Mouse (Mus musculus): Measurements from ENCODE around the gene Ttyh3.

Ttyh3 gene

DNA sequence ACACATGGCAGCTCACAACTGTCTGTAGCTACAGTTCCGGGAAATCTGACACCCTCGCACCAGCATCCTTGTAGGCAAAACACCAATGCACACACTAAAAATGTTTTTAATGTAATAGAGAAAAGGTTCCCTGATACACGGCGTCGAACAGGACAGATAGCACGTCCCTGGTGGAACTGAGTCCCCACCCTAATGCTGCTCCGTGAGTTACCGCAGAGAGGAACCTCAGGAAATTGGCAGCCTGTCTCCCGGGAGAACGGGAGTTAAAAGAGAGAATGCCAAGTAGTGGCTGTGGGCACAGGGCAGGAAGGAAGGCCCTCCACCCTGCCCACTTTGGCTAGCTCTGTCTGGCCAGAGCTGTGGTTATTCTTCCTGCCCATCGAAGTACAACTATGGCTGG, 2.4 kb upstream of the Ttyh3 start:
- no peak for DNase-seq (ENCODE audit: low spot score)

DNA sequence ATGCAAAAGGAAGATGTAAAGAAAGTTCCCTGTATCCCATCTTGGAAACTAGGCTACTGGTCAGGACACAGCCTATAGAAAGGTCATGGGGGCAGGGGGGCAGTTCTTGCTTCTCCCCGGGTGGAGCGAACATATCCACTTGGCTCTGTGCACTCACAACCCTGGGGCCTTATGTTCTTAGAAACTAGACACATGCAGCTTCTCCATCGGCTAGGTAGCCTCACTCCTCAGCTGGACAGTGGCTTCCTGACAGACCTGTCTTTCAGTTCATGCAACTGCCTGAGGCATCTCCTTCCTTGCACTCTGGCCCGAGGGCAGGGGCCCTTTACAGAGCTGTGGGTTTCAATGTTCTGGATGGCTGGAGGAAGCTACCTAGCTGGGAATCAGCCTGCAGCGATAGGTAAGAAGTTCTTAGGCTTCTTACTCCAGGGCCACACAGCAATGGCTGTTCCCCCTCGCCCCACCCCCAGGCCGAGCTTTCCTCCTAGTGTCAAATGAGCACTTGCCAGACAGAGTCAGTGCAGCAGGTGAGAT, 1.1 kb upstream of the Ttyh3 start:
- no peak for DNase-seq (ENCODE audit: low spot score)

DNA sequence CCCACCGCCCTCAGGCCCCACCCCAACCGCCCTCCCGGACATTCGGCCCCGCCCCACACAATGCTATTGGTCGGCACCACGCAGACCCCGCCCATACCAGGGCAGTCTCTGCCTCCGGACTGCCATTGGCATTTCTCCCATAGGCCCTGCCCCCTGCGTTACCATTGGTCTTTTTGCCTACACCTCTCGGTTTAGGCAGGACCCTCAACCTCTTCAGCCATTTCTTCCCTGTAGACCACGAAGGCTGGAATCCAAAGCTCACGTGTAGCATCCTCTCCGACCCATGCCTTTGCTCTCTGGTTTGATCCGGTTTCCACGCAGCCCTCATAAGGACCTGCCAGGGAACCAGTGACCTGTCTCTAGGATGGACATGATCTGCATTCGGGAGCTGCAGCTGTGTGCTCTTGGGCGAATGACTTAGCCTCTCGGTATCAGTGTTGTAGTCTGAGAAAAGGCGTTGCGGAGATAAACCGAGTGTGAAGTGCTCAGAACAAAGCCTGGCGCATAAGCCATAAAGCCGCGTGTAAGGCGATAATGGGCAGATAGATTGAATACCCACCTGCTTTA, 353 bp upstream of the Ttyh3 start:
- peak; percentile 98 for DNase-seq (ENCODE audit: low spot score)

- peak; percentile 40 for DNase-seq (ENCODE audit: low spot score)
Observed at GRCm38 (mm10) chr5:140647821-140648518, 861 bp downstream of the Ttyh3 start.

GRCm38 (mm10) chr5:140647031-140647760, 1.6 kb downstream of the Ttyh3 start:
- DNase-seq (ENCODE audit: low spot score) = peak; percentile 30

DNA sequence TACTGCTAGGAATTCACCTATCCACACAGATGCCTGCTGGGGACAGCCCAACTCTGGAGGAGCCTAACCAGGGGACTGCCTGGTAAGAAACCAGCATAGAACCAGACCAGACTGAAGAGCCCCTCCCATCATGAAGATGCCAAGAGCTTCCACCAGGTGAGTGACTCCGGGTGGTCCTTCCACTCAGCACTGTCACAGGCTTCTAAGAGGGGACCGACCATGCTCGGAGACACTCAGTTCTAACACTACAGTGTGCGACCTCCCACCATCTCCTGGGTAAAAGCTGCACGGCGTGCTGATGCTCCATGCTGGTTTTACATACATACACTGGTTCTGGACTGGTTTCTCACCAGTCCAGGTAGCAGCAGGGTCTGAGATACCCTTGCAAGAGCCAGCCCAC, 2.7 kb downstream of the Ttyh3 start:
- no peak for DNase-seq (ENCODE audit: low spot score)

- no peak for DNase-seq (ENCODE audit: low spot score)
Observed at GRCm38 (mm10) chr5:140645454-140645853, 3.4 kb downstream of the Ttyh3 start.

GRCm38 (mm10) chr5:140644702-140645201, 4.1 kb downstream of the Ttyh3 start:
- DNase-seq (ENCODE audit: low spot score) = no peak

DNA sequence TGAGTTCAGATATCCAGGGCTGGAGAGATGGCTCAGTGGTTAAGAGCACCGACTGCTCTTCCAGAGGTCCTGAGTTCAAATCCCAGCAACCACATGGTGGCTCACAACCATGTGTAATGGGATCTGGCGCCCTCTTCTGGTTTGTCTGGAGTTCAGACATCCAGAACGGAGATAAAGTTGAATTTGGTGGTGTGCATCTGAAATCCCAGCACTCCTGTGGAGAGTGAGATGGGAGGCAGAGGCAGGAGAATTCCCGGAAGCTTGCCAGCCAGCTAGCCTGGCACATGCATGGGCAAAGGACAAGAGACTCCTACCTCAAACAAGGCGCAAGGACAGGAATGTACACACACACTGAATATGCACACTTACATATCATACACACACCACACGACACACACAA, 4.6 kb downstream of the Ttyh3 start:
- DNase-seq (ENCODE audit: low spot score) = no peak

GRCm38 (mm10) chr5:140642076-140642475, 6.8 kb downstream of the Ttyh3 start:
- no peak for DNase-seq (ENCODE audit: low spot score)

DNA sequence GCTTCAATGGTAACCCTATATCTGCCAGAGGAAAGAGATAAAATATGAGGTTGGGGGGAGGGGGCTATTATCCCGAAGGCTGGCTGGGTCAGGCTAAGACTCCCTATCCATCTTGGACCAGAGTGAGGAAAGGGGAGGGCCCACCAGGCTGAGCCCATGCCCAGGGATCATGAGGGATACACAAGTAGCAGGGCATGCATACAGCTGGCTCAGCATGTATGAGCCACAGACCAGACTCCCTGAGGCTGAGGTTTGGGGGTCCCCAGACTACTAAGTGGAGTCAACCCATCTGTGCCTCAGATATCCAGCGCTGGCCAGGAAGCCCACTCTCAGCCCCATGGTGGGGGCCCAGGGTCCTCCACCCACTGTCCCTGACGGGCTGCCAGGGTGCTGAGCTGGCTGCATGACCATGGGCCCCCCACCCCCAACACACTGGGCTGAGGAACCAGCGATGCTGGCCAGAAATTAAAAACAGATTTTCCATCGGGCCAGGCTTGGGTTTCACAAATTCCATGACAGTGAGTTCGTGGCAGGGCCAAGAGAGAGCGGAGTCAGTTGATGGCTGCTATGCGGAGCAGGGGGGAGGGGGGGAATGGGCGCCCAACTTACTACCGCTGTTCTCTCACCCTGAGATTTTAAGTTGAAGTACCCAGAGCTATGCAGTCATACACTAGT, 7.4 kb downstream of the Ttyh3 start:
- DNase-seq (ENCODE audit: low spot score) = no peak

DNA sequence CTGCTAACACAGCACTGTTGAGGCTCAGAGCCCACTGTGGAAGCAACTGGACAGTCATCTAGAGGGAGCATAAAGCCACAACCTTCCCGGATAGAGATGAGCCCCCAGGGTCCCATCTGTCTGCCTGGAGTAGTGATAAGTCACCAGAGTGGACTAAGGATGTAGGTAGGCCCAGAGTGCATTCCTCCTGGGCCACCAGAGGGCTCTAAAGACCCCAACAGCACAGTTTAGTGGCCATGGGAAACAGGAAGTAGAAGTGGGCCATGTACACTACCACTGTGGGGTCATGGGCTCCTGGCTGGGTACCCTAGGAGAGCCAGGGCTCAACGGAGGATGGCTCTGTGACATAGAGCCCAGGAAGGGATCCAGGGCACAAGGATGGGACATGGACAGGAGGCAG, 8.0 kb downstream of the Ttyh3 start:
- DNase-seq (ENCODE audit: low spot score) = no peak

DNA sequence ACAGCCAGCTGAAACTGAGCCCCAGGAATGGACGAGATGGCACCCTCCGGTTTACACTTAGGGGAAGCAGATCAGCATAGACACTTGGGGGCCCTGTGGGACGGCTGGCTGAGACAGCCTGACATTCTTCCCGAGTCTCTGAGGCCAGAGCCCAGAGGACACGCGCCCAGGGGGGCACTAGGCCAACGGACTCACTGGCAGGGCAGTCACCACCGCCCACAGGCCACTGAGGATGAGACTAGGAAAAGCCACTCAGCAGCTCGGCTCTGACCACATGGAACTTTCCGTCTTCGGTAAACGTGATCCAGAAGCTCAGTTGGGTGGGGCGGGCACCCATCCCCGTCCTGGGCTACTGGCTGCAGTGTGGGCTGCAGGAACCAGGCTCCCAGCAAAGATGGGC, 9.0 kb downstream of the Ttyh3 start:
- no peak for DNase-seq (ENCODE audit: low spot score)

- DNase-seq (ENCODE audit: low spot score) = no peak
Observed at GRCm38 (mm10) chr5:140639312-140639711, 9.5 kb downstream of the Ttyh3 start.

DNA sequence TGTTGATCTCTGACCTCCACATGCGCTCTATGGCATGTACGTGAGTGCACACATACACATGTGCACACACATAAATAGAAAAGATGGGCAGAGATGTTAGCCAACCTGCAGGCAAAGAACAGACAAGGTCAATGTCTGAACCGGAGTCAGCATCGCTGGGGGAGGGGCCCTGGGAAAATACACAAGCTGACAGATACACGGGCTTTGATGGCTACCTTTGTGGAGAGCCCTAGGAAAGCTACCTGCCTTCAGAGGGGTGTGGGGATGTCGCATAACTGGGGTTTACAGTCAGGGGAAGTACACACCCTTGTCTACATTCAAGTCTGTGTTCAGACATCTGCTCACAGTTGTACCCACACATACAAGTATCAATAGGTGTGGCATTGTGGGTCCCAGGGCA, 10.3 kb downstream of the Ttyh3 start:
- no peak for DNase-seq (ENCODE audit: low spot score)

DNA sequence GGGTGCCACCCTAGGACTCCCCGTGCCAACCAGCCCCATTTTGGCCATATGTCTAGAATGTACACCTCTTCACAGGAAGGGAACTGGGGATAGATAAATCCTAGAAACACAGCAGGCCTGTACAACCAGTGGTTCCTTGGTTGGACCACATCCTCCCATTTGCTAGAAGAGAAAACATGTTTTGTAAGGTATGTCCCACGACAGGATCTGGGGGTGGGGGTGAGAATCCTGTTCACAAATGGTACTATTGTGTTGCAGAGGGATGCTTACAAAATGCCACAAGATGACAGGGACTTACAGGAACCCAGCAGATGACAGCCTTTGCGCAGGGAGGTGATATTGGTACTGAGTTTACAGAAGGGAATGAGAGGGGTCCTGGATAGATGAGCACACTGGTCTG, 10.8 kb downstream of the Ttyh3 start:
- DNase-seq (ENCODE audit: low spot score) = no peak

GRCm38 (mm10) chr5:140637058-140637410, 11.8 kb downstream of the Ttyh3 start:
- DNase-seq (ENCODE audit: low spot score) = no peak

DNA sequence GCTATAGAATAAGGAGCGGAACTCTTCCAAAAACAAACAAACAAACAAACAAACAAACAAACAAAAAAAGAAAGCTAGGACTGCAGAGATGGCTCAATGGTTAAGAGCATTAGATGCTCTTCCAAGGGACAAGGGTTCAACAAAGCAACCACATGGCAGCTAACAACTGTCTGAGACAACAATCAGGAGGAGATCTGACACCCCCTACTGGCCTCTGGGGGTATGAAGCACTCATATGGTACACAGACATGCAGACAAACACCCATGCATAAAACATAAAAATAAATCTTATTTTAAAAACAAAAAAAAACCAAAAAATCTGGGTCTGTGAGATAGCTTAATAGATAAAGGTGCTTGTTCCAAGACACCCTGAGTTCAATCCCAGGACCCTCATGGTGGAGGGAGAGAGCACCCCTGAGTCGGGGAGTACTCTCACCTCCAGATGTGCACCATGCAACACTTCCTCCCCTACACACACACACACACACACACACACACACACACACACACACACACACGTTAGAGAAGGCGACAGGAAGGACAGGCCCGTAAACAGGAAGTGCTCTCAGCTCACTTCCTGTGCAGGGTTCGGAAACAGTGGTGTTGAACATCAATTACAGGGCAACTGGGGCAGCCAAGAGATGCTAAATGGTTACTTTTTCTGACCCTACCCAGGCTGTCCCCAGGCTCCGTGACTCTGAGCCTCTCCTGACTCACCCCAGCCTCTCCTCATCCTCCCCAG, 12.3 kb downstream of the Ttyh3 start:
- no peak for DNase-seq (ENCODE audit: low spot score)

GRCm38 (mm10) chr5:140634798-140635722, 13.8 kb downstream of the Ttyh3 start:
- no peak for DNase-seq (ENCODE audit: low spot score)

DNA sequence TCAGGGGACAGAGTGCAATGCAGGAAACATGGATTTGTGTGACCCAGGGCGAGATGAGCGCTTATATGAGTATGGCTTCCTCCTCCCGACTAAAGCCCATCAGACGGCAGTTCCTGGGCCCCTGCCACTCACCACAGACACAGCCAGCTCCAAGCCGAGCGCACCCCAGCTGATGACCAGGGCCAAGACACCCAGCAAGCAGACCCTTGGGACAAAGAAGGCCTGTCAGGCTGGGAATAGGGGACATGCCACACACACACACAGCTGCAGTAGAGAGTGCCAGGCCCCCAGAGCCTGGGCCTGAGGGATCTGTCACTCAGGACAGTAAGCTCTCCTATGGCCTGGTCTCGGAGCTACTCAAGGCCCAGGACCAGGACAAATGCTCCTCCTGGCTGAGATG, 15.4 kb downstream of the Ttyh3 start:
- DNase-seq (ENCODE audit: low spot score) = no peak

DNA sequence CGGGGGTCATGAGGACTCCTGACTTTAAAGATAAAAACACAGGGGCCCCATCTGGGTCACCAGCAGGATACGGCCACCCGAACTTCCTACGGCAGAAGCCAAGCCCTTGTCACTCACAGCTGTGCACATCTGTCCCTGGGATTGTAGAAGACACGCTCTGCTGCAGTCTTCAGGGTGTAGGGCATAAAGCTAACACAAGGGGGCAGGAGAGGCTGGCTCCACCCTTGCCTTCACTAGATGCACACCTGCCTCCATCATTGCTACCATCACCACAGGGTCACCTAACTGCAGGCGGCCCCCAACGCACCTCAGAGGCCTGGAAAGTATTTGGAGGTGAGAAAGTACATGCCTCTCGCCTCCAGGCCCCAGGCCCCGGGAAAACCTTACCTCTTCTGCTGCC, 19.8 kb downstream of the Ttyh3 start:
- DNase-seq (ENCODE audit: low spot score) = no peak
